Mouse (Mus musculus): ENCODE measurements around the gene Il16. TPM values are rescaled to one million over a fixed set of nuclear protein-coding genes. Genes with fewer than 3 reads are reported as not detected.

Il16 gene
- polyA plus RNA-seq, 1 experiment from 2014 or later: 7.6 TPM

DNA sequence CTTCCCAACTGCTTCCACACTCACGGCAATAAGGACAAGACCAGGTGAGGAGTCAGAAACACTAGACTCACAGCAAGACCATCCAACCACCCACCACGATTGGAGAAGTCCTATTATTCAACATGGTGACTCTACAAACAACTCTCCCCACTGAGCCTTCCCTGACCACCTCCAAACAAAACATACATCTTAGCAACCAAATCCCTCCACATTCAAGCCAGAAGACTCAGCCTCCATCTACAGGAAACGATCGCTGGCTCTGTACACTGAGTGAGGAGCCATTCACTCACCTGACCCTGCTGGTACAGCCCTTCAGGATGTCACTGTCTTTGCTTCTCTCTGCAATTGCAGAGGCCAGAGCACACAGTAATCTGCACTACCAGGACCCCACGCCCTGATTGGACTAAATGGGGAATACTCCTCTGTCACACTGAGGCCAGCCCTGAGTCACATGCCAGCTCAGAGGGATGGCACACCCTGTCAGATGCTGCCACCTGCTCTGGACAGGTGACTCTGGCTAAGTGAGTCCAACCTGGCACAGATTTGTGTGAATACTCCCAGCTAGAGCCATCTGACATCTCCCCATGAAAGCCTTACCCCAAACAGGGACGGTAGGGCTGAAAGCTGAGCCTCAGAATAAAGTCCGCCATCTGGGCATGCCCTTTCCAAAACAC, 10.3 kb downstream of the Il16 start:
- ATAC-seq (ENCODE audit: insufficient number of reproducible peaks, low FRiP score, low TSS enrichment, low read depth): no peak
- Histone ChIP-seq H3K27ac (replicated peaks) (no peak overlapping the region), H3K36me3 (no peaks in the 10 kb centered on the region), H3K4me1 (peaks cover 25% of the 10 kb centered on the region), H3K9ac (no peak overlapping the region), H3K4me3 (replicated peaks) (no peak overlapping the region), H3K4me2 (replicated peaks) (no peak overlapping the region), H3K9me3 (replicated peaks) (no peaks in the 10 kb centered on the region), H3K27me3 (no peaks in the 10 kb centered on the region)
- 85% methylated on average over 7 of the region's 7 CpGs for WGBS

DNA sequence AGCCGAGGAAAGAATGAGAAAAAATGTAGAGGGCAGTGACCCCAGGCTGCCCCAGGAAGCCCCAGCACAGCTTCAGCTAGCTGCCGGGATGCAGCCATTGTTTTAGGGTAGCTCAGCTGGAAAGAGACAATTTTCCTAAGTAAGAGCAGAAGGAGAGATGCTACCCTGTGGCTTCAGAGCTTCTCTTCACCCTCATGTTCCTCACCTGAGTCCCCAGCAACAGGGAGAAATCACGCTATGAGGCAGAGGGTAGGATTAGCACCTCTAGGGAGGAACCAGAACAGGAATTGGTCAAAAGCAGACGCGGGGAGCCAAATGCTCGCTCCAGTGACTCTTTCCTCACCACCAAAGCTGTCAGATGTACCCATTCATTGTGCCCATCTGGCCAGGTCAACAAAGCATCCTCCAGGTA, 10.8 kb downstream of the Il16 start:
- H3K4me3 ChIP-seq (replicated peaks): no peak overlapping the region
- no peak for ATAC-seq (ENCODE audit: insufficient number of reproducible peaks, low FRiP score, low TSS enrichment, low read depth)
- H3K4me2 ChIP-seq (replicated peaks): no peak overlapping the region
- no peak overlapping the region for H3K9ac ChIP-seq
- H3K27me3 ChIP-seq: no peaks in the 10 kb centered on the region
- H3K9me3 ChIP-seq (replicated peaks): no peaks in the 10 kb centered on the region
- peaks cover 19% of the 10 kb centered on the region for H3K4me1 ChIP-seq
- 74% methylated on average over 6 of the region's 6 CpGs for WGBS
- no peaks in the 10 kb centered on the region for H3K36me3 ChIP-seq
- H3K27ac ChIP-seq (replicated peaks): no peak overlapping the region

GRCm38 (mm10) chr7:83734246-83734645, 11.3 kb downstream of the Il16 start:
- no peak overlapping the region for H3K4me2 ChIP-seq (replicated peaks)
- no peaks in the 10 kb centered on the region for H3K36me3 ChIP-seq
- H3K4me1 ChIP-seq: peaks cover 15% of the 10 kb centered on the region; the same call in 1 of the 2 replicates
- WGBS: 86% methylated on average over 3 of the region's 3 CpGs
- no peak overlapping the region for H3K9ac ChIP-seq
- H3K27ac ChIP-seq (replicated peaks): no peak overlapping the region
- no peaks in the 10 kb centered on the region for H3K9me3 ChIP-seq (replicated peaks)
- H3K27me3 ChIP-seq: no peaks in the 10 kb centered on the region
- no peak for ATAC-seq (ENCODE audit: insufficient number of reproducible peaks, low FRiP score, low TSS enrichment, low read depth)
- H3K4me3 ChIP-seq (replicated peaks): no peak overlapping the region

DNA sequence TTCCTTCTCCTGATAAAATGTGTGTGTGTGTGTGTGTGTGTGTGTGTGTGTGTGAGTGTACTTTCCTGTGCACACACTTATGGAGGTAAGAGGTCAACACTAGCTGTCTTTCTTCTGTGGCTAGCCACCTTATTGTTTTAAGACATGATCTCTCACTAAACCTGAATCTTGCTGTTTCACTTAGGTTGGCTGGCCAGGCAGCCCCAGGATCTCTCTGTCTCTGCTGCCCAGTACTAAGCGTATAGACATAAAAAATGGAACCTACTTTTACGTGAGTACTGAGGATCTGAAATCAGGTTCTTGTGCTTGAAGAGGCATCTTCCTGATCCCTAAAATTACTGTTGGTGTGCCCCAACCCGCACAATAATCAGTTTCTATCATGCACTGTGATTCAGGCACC, 12.7 kb downstream of the Il16 start:
- no peak overlapping the region for H3K9ac ChIP-seq
- no peaks in the 10 kb centered on the region for H3K27me3 ChIP-seq
- H3K36me3 ChIP-seq: no peaks in the 10 kb centered on the region
- no peak overlapping the region for H3K27ac ChIP-seq (replicated peaks)
- no peak overlapping the region for H3K4me3 ChIP-seq (replicated peaks)
- H3K9me3 ChIP-seq (replicated peaks): no peaks in the 10 kb centered on the region
- no peak for ATAC-seq (ENCODE audit: insufficient number of reproducible peaks, low FRiP score, low TSS enrichment, low read depth)
- 89% methylated on average over 3 of the region's 3 CpGs for WGBS
- H3K4me1 ChIP-seq: peaks cover under 1% of the 10 kb centered on the region; the same call in 1 of the 2 replicates
- no peak overlapping the region for H3K4me2 ChIP-seq (replicated peaks)

DNA sequence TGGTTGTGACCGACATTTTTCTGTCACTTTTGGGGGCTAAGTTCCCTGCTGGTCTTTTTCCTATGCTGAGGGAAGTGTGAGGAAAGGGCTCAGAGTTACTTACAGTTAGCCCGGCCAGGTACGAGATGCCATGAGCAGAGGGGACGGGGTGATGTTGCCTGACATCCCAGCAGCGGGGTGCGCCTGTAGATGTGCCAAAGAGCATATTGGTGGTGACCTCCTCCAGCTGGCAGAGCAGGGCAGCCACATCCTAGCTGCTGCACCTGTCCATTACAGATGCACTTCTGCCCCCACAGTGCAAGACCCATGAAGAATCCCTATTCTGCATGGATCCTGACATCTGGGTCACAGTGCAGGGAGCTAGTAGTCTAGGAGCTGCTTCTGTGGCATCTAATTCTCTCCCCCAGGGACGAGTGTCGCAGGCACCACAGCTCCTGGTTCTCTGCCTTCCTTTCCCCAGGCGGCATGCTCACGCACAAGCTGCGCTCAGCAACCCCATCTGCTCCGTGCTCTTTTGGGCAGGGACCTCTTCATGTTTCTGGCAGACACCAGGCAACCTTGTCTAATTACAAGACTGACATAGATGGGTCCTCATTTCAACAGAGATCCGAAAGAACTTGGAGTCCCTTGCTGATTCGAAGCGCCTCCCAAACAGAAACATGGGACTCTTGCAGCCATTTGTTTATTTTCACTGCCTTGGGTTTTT, 13.4 kb downstream of the Il16 start:
- Histone ChIP-seq H3K9ac (no peak overlapping the region), H3K27ac (replicated peaks) (no peak overlapping the region), H3K27me3 (no peaks in the 10 kb centered on the region), H3K36me3 (no peaks in the 10 kb centered on the region), H3K9me3 (replicated peaks) (no peaks in the 10 kb centered on the region), H3K4me1 (no peaks in the 10 kb centered on the region), H3K4me2 (replicated peaks) (no peak overlapping the region), H3K4me3 (replicated peaks) (no peak overlapping the region)
- ATAC-seq (ENCODE audit: insufficient number of reproducible peaks, low FRiP score, low TSS enrichment, low read depth): no peak
- 77% methylated on average over 15 of the region's 15 CpGs for WGBS

DNA sequence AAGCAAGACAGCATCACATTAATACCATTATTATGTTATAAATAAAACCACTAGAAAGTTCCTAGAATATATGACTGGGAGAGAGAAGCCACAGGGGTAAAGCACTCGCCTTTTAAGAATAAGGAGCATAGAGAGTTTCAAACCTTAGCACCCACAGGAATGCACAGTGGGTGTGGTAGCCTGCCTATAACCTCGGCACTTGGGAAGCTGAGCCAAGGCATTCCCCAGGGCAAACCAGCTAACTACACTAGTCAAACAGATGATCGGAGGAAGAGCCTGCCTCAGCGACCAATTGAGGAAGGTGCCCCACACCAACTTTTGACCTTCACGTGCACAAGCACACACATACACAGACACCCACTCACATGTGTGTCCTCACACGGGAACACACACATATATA, 14.2 kb downstream of the Il16 start:
- no peak for ATAC-seq (ENCODE audit: insufficient number of reproducible peaks, low FRiP score, low TSS enrichment, low read depth)
- no peak overlapping the region for H3K27ac ChIP-seq (replicated peaks)
- H3K4me3 ChIP-seq (replicated peaks): no peak overlapping the region
- H3K4me2 ChIP-seq (replicated peaks): no peak overlapping the region
- whole genome bisulfite sequencing: 69% methylated on average over 6 of the region's 6 CpGs
- H3K27me3 ChIP-seq: no peaks in the 10 kb centered on the region
- no peaks in the 10 kb centered on the region for H3K36me3 ChIP-seq
- no peak overlapping the region for H3K9ac ChIP-seq
- no peaks in the 10 kb centered on the region for H3K9me3 ChIP-seq (replicated peaks)
- H3K4me1 ChIP-seq: no peaks in the 10 kb centered on the region

GRCm38 (mm10) chr7:83726936-83727632, 18.4 kb downstream of the Il16 start:
- Histone ChIP-seq H3K4me3 (replicated peaks) (no peak overlapping the region), H3K4me2 (replicated peaks) (no peak overlapping the region), H3K27me3 (no peaks in the 10 kb centered on the region), H3K9ac (no peak overlapping the region), H3K9me3 (replicated peaks) (no peaks in the 10 kb centered on the region), H3K36me3 (no peaks in the 10 kb centered on the region), H3K27ac (replicated peaks) (no peak overlapping the region), H3K4me1 (peaks cover 20% of the 10 kb centered on the region)
- no peak for ATAC-seq (ENCODE audit: insufficient number of reproducible peaks, low FRiP score, low TSS enrichment, low read depth)
- WGBS: 39% methylated on average over 5 of the region's 5 CpGs

GRCm38 (mm10) chr7:83725801-83726200, 19.7 kb downstream of the Il16 start:
- Histone ChIP-seq H3K27ac (replicated peaks) (no peak overlapping the region), H3K36me3 (no peaks in the 10 kb centered on the region), H3K4me3 (replicated peaks) (no peak overlapping the region), H3K27me3 (no peaks in the 10 kb centered on the region), H3K4me2 (replicated peaks) (no peak overlapping the region), H3K4me1 (peaks cover 22% of the 10 kb centered on the region), H3K9me3 (replicated peaks) (no peaks in the 10 kb centered on the region), H3K9ac (no peak overlapping the region)
- ATAC-seq (ENCODE audit: insufficient number of reproducible peaks, low FRiP score, low TSS enrichment, low read depth): no peak

GRCm38 (mm10) chr7:83724541-83724940, 21.0 kb downstream of the Il16 start:
- Histone ChIP-seq H3K36me3 (no peaks in the 10 kb centered on the region), H3K9me3 (replicated peaks) (no peaks in the 10 kb centered on the region), H3K4me1 (peaks cover 31% of the 10 kb centered on the region), H3K27me3 (no peaks in the 10 kb centered on the region), H3K4me2 (replicated peaks) (no peak overlapping the region), H3K4me3 (replicated peaks) (no peak overlapping the region), H3K9ac (no peak overlapping the region), H3K27ac (replicated peaks) (no peak overlapping the region)
- ATAC-seq (ENCODE audit: insufficient number of reproducible peaks, low FRiP score, low TSS enrichment, low read depth): no peak
- WGBS: 52% methylated on average over 2 of the region's 2 CpGs

GRCm38 (mm10) chr7:83723954-83724353, 21.6 kb downstream of the Il16 start:
- no peaks in the 10 kb centered on the region for H3K9me3 ChIP-seq (replicated peaks)
- H3K9ac ChIP-seq: no peak overlapping the region
- no peak overlapping the region for H3K27ac ChIP-seq (replicated peaks)
- no peak overlapping the region for H3K4me3 ChIP-seq (replicated peaks)
- ATAC-seq (ENCODE audit: insufficient number of reproducible peaks, low FRiP score, low TSS enrichment, low read depth): no peak
- no peak overlapping the region for H3K4me2 ChIP-seq (replicated peaks)
- H3K36me3 ChIP-seq: no peaks in the 10 kb centered on the region
- peaks cover 32% of the 10 kb centered on the region for H3K4me1 ChIP-seq
- no peaks in the 10 kb centered on the region for H3K27me3 ChIP-seq

- H3K9me3 ChIP-seq (replicated peaks): no peaks in the 10 kb centered on the region
- no peak overlapping the region for H3K4me3 ChIP-seq (replicated peaks)
- no peaks in the 10 kb centered on the region for H3K36me3 ChIP-seq
- H3K27ac ChIP-seq (replicated peaks): no peak overlapping the region
- 81% methylated on average over 8 of the region's 8 CpGs for WGBS
- no peaks in the 10 kb centered on the region for H3K27me3 ChIP-seq
- H3K4me1 ChIP-seq: peaks cover 35% of the 10 kb centered on the region
- H3K4me2 ChIP-seq (replicated peaks): no peak overlapping the region
- no peak overlapping the region for H3K9ac ChIP-seq
- ATAC-seq (ENCODE audit: insufficient number of reproducible peaks, low FRiP score, low TSS enrichment, low read depth): no peak
Measured at GRCm38 (mm10) chr7:83723221-83723620, 22.3 kb downstream of the Il16 start.
